Mouse (Mus musculus): ENCODE measurements at regions not wholly inside any gene's neighbourhood (a gene's known extent, or its start where the extent isn't known, plus 50 kb on each side); places are given as distances from the start of the nearest gene placed in this dataset.

DNA sequence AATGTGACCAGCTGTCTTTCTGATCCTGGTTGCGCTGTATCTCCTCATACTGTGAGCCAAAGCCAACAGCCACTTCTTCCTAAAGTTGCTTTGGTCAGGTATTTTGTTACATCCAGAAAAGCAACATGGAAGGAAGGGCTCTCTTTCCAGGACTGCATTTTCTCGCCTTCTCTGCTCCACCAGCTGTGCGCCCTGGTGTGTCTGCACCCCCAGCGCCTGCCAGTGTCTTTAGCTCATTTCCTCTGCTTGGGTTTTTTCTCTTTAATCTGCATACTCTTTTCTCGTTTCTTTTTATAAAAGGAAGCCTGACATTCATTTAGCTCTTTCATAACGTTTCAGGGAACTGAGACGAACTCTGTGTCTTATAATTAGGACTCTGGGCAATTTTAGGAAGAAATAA is 103.5 kb upstream of the Hdac4 start:
- TF ChIP-seq CTCF (IDR thresholded peaks at IDR 0.05): no peak
- intact Hi-C loops (cut with DNase I): no loop called here
- Histone ChIP-seq H3K27ac (no peak overlapping the region), H3K4me3 (no peak overlapping the region)
- no peak for DNase-seq

DNA sequence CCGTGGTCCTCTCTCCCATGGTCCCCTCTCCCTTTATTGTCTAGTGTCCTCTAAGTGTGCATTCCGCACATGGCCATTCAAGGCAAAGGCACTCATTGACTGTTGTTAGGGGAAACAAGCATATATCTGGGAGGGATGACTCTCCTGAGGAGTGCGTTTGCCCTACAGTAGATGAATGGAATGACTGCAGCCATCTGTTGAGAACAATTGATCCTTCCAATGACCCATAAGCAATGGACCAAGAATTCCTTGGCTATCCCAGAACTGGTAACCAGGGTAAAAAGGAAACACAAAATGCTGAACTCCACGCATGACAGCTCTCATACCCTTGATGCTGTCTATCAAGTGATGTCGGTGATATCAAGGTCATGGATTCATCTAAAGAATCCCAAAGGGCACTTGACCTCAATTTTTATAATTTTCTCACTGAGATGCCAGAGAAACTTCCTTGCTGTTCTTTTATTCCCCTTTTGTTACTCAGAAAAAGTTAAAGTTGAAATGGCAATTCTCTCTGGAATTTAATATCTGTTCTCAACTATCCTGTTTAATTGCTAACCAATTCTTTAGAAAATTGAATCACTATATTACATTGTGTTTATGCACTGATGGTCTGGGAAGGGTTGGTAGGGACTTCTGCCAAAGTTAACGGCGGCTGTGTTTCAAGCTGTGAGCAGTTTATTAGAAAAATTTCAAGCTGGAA is 97.3 kb upstream of the Hdac4 start:
- H3K4me3 ChIP-seq: no peak overlapping the region
- intact Hi-C loops (cut with DNase I): no loop called here
- no peak overlapping the region for H3K27ac ChIP-seq
- no peak for TF ChIP-seq CTCF (IDR thresholded peaks at IDR 0.05)
- no peak for DNase-seq

DNA sequence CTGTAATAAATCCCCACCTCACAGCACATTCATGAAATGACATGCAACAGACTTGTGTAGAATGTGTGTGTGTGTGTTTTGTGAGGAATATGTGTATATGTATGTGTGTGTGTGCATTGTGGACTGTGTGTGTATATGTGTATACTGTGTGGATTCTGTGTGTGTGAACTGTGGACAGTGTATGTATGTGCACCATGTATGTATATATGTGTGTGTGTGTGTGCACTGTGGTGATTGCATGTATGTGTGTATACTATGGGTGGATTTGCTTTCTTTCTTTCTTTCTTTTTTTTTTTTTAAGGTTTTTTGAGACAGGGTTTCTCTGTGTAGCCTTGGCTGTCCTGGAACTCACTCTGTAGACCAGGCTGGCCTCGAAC is 91.5 kb upstream of the Hdac4 start:
- H3K27ac ChIP-seq: no peak overlapping the region
- intact Hi-C loops (cut with DNase I): no loop called here
- no peak overlapping the region for H3K4me3 ChIP-seq
- no peak for TF ChIP-seq CTCF (IDR thresholded peaks at IDR 0.05)
- no peak for DNase-seq

DNA sequence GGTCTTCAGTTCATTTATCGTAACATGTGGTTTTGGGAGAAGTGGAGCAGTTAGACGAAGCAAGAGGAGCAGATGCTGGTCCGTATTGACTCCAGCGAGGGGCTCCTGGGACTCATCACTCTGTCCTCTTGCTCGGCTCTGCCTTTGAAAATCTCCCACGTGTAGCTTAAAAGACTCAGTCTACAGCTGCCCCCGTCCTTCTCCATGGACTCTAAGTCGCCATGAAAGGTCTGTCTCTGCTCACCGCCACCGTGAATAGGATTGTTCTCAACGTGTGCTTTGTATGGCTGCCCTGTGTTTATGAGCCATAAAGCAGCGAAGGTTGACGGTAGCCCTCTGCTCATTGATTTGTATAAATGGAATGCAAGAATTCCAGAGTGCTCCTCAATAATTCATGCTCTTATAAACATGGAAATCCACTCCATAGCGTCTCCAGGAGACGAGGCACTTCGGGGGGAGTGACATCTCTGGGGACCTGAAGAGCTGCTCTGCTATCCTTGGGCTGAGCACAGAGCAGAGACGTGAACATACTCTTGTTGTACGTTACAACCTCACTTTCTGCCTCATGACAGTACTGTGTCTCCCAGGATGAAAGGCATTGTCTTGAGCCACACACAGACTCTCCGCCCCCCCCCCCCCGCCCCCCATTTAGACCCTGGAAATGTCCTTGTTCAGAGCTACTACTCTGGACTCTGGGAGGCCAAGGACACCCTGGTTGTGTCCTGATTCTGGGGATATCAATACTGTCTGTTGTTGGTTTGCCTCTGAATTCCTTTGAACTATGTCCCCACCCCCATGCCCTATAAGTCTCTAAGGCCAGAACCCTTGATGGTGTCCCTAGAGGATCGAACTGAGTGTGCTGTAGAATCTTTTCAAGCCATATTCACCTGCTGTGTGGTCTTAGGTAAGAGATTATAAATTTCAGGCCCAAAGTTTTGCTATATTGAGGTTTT is 90.8 kb upstream of the Hdac4 start:
- no peak overlapping the region for H3K27ac ChIP-seq
- intact Hi-C loops (cut with DNase I): no loop called here
- no peak for DNase-seq
- no peak for TF ChIP-seq CTCF (IDR thresholded peaks at IDR 0.05)
- H3K4me3 ChIP-seq: no peak overlapping the region

DNA sequence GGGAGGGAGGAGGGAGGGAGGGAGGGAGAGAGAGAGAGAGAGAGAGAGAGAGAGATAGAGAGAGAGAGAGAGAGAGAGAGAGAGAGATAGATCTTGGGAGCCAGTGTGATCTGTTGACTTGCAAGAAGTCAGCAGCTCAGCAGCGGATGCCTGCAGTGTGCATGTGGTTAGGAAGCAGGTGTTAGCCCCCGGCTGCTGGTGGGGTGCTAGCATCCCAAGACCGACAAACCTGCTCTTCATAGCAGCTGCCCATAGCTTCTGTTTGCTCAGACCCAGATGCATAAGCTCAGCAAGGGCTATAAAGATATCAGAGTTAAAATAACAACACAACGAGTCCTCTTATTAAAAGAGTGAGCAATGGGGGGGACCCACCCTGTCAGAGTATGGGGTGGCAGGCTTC is 88.7 kb upstream of the Hdac4 start:
- Histone ChIP-seq H3K4me3 (no peak overlapping the region), H3K27ac (no peak overlapping the region)
- intact Hi-C loops (cut with DNase I): no loop called here
- TF ChIP-seq CTCF (IDR thresholded peaks at IDR 0.05): no peak
- no peak for DNase-seq

DNA sequence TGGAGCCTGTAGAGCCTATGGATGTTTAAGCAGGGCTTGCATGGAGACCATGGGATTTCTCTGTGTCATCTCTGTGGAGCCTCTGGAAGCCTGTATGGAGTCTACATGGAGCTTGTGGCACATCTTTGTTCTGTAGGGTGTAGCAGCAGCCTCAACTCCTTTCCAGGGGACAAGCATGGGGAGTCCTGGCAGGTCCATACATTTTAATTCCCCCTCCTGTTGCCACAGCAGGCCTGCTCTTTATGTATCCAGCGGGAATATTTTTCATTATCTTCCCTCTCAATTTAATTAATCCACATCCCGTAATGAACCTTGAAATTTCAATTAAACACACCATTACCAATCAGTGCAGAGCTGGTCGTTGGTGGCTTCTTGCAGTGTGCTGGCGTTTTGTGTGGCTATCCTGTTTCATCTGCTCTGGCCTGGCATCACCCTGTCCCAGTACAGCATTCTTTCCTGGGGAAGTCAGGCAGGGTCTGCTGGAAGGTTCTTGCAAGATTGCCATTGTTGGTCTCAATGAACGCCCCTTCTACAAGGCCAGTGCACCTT is 81.8 kb upstream of the Hdac4 start:
- DNase-seq: no peak
- TF ChIP-seq CTCF (IDR thresholded peaks at IDR 0.05): no peak
- H3K27ac ChIP-seq: no peak overlapping the region
- no peak overlapping the region for H3K4me3 ChIP-seq
- intact Hi-C loops (cut with DNase I): no loop called here

DNA sequence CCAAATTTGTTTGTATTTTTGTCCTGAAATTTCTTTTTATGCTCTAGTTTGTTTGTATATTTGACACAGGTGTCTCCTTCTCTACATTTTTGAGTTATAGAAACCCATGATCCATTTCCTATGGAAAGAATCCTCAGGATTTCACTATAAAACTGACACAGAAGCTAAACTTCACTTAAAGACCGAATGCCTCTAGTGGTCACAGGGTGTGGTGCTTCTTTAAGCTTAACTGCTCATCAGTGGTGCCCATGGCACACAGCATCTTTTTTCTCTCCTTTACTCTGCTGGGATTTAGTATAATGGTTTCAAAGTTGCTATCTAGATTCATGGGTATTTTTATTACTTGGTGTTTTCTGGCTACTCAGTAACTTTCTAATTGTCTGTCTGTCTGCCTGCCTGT is 79.9 kb upstream of the Hdac4 start:
- DNase-seq: no peak
- TF ChIP-seq CTCF (IDR thresholded peaks at IDR 0.05): no peak
- Histone ChIP-seq H3K27ac (no peak overlapping the region), H3K4me3 (no peak overlapping the region)
- intact Hi-C loops (cut with DNase I): no loop called here

DNA sequence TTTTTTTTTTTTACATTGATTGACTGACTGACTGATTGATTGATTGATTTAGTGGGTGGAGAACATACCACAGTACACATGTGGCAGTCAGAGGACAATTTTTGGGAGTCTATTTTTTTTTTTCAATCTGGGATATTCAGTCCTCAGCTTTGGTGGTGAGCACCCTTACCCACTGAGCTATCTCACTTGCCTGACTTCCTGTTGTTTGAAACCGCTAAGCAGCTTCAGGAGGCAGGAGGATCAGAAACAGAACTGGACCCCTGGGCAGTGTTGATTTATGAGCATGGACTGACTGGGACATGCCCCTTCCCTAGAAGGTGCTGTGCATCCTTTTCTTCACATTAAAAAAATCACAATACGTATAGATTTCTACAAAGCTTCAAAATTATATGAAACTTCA is 78.3 kb upstream of the Hdac4 start:
- TF ChIP-seq CTCF (IDR thresholded peaks at IDR 0.05): no peak
- H3K4me3 ChIP-seq: no peak overlapping the region
- no peak overlapping the region for H3K27ac ChIP-seq
- no peak for DNase-seq
- intact Hi-C loops (cut with DNase I): no loop called here

DNA sequence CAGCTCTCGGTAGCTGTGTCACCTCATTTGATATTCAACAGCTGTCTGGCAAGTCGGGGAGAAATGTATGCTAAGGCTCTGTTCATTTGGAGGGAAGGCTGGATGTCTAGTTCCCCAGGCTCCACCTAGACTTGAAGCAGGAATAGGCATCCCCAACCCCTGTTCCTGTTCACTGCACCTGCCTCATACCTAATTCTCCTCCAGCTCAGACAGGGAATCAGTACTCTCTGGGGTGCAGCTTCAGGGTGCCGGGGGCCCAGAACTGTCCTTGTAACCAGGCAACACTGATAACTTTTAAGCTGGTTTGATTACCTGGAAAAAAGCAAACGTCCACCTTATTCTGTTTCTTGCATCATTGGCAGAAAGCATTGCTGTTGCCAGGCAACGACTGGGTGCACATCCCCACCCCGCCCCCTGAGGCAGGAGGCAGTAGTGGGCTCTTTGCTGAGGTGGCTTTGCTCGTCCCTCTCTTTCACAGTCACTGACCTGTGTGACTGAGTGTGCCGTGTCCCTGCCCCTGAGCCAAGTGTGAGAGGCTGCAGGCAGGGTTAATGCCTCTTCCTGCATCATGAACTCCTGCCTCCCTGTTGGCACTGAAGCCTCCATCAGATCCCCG is 76.3 kb upstream of the Hdac4 start:
- intact Hi-C loops (cut with DNase I): no loop called here
- no peak for TF ChIP-seq CTCF (IDR thresholded peaks at IDR 0.05)
- Histone ChIP-seq H3K27ac (no peak overlapping the region), H3K4me3 (no peak overlapping the region)
- DNase-seq: no peak

DNA sequence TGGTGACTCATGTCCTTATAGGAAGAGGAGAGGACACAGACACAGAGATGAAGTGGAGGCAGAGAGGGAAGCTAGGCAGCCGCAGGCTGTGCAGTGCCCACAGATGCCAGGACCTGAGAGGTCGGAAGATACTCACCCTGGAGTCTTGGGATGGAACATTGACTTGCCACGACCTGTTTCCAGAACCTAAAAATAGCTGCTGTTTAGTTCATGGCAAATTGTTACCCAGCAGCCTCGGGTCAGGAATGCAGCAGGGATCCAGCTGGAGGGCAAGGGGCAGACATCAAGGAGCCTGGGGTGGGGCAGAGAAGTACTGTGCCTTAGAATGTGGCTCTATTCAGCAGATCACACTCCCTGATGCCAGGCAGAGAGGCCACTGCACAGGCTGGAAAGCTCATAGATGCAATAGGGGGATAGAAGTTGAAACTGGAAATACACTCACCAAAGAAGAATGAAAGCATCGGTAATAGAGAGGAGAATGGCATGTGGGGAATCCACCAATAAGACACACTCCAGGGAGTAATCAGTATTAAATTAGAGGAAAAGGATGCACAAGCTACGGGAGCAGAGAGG is 75.1 kb upstream of the Hdac4 start:
- no peak overlapping the region for H3K4me3 ChIP-seq
- peak; percentile 56 for DNase-seq
- intact Hi-C loops (cut with DNase I): no loop called here
- peak overlapping the region; percentile 20; the same call in 1 of the 2 replicates for H3K27ac ChIP-seq
- no peak for TF ChIP-seq CTCF (IDR thresholded peaks at IDR 0.05)

DNA sequence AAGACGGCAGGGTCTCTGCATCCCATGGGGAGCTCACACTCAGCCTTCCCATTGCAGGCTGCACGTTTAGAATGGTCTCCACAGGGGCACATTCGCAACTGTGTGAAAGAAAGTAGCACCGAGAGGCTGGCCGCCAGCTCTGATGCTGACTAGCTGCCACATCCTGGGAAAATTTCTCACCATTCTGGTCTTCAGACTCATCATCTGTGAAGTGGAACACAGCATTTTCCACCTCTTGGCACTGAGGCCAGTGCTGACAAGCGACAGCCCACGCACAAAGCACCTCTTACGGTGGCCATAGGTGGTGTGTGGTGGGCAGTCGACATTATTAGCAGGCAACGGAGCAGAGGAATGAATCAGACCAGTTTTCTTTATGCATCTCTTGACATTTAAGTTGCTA is 74.0 kb upstream of the Hdac4 start:
- Histone ChIP-seq H3K4me3 (no peak overlapping the region), H3K27ac (no peak overlapping the region)
- intact Hi-C loops (cut with DNase I): loop anchor here (5.0 to 10.0 kb wide), 3 partner anchors 73 to 295 kb away; no protein-coding TSS in a partner anchor
- no peak for DNase-seq
- no peak for TF ChIP-seq CTCF (IDR thresholded peaks at IDR 0.05)

DNA sequence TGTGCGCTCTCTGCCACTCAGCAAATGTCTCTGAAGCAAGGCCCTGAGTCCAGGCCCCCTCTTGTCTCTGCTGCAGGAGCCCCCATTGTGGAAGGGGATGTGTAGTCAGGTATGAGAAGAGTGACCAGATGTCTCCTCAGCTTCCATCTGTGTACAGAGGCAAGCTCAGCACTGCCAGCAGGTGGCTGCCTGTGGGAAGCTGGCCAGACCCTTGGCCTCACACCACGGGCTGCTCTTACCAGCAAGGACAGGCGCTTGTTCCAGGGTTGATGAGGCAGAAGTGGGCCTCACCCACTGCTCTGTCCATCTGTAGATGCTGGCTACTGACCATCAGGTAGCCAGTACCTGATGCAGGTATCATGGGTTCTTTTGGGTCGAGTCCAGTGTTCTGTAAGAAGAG is 69.4 kb upstream of the Hdac4 start:
- H3K27ac ChIP-seq: no peak overlapping the region
- intact Hi-C loops (cut with DNase I): loop anchor here (2.0 to 10.0 kb wide), 4 partner anchors 77 to 290 kb away; no protein-coding TSS in a partner anchor
- DNase-seq: peak; percentile 83
- TF ChIP-seq CTCF (IDR thresholded peaks at IDR 0.05): peak; percentile 60
- H3K4me3 ChIP-seq: no peak overlapping the region

Measured in gastrocnemius, adult 2 months (tissue).